Mouse (Mus musculus) cerebellum, postnatal 4 days (tissue): ENCODE measurements at regions not wholly inside any gene's neighbourhood (a gene's known extent, or its start where the extent isn't known, plus 50 kb on each side); places are given as distances from the start of the nearest gene placed in this dataset.

Experiments used
- DNase-seq, 2 experiments: peaks; one replicate each; pipeline ENCODE4 v3.0.0; 2022; ENCODE audit warnings: low spot score in 2 of 2, mixed read lengths in 1 of 2

DNA sequence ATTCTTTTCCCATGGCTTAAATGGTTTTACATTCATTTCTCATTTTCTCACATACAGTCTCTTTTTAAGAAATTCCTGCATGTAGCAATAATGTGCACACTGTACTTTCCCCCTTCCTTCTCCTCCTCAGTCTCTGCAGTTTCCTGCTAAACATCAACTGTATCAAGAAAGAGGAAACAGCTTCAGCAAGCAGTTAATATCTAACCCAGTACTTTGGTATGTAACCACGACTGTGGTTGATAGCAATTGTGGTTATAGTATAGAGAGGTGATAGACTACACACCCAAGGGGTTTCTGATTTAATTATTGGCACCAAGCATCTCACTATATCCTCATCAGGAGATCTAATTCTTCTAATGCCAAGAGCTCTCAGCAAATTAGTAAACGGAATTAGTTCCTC, 52.8 kb upstream of the Eci2 start:
- no peak for DNase-seq

DNA sequence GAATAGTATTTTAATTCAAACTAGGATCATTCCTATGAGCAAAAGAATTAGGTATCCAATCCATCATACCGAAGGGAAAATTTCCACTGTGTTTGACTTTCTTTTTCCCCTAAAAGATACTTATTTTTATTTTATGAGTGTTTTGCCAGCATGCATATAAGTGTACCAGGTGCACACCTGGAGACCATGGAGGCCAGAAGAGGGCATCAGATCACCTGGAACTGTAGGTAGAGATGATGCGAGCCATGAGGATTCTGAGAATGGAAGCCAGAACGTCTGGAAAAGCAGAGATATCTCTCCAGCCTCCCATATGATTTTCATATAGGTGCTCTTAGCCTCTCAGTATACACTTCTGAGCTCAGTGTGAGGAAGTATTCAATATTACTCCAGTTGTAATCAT, 58.5 kb upstream of the Eci2 start:
- DNase-seq, result no peak

DNA sequence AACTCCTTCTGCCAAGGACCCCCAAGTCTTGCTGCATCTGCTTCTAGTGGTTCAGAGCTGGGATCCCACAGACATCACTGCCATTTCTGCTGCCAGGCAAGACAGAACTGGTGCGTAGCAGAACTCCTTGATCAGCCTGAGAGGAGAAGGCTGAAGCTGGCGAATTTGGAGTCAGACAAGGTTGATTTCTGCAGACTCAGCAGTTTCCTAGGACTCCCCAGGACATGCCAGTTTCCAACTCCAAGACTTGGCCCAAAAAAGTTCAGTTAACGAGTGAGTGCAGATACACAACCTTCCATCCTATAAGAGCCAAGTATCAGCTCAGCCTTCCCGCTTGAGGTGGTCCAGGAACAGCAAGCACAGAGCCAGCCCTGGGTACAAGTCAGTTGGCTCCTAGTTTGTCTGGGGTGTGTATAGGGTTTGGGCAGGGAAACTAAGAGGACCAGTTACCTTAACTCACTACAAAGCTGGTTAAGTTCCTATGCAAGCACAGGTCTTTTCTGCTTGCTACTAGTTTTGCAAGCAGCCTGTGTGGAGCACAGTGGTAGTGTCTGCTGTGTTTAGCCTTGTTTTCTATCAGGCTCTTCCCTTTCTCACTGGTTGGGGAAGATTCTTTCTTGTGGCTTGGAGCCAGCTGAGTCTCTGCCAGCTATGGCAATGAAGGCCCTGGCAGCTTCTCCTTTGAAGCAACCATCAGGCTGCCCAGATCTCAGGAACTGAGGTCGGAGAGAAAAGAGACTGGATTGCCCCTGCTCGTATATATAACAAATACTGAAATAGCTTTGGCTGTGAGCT, 60.5 kb upstream of the Eci2 start:
- DNase-seq, result peak; percentile 45 to 82

DNA sequence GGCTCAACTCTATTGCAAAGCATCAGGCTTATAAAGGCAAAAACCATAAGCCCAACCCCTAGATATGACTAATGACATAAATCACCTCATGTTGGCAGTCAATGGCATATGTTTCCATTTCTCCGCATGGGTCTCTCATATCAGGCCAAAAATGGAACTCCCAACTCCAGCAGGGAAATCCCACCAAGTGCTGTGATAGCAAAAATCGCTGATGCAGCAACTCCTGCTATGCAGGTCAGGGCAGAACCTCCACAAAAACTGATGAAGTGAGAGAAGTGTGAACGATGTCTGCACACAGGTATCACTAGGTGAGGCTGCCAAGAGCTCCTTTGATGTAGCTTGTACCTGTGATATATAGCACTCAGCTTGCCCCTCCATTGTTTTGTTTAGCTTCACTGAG, 64.3 kb upstream of the Eci2 start:
- no peak for DNase-seq

DNA sequence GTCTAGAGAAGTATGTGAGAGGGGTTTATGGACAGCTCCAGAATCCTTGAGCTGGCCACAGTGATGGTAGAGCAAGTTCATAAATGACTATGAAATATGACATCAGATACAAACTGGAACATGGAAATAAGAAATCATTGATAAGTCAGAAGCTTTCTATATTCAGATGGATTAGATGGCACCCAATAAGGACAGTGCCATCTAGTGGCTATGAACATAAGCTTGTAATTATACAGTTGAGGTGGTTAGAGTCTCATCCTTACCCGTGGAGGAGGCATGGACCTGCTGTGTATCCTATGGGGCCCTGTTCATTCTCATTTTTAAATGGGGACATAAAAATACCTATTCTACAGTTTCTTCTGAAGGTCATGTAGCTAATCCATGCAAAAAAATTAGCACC, 92.9 kb upstream of the Eci2 start:
- DNase-seq, result no peak

DNA sequence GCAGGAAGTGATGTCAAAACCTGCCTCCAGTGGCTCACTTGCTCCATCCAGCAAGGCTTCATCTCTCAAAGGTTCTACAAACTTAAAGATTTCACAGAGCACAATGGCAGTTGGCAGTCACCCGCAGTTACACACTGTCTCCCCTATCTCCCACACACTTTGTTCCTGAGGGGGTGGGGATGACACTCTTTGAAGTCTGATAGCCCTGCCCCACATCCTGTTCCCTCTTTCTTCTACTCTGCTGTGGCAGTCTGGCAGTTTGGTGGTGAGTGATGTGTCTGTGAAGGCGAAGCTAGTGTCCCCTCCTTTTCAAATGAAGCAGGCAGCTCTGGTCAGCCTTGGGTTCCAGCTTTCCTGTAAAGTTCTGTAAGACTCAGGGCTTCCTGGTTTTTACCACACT, 102.6 kb upstream of the Eci2 start:
- DNase-seq, result no peak

DNA sequence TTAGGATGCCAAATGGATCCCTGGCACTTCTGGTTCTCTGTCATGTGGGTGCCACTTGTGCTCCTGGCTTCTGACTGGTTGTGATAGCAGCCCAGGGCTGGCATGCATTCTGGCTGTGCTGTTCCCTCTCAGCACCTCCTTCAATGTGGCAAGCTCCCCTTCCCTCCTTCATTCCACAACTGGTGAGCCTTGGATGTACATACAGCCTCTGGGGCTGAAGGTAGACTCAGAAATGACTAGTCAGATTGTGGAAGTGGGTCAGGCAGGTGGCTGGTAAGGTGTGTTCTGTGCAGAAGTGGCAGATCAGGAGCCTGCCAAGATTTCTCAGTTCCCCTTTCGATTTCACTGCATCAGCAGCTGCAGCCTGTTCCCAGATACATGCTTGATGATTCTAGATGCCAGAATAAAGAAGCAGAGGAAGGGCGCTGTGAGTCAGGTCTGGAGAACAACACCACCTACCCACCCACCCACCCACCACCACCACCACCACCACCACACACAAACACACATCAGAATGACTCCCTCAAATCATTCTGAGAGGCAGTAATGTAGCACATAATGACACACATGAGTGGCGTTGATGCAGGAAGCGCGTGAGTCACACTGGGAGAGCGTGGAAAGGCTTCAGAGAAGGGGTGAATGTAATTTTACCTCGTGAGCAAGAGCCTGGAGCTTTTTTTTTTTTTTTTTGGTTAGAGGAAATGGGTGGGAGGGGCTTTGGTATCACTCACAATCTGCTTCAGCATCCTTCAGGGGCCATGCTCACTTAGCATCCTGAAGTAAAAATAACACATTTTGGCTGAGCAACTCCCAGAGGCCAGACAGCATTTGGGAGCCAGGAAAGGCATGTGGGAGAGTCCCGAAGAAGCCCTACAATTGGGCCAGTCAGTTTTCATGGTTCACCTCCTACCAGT, 104.6 kb upstream of the Eci2 start:
- no peak for DNase-seq

DNA sequence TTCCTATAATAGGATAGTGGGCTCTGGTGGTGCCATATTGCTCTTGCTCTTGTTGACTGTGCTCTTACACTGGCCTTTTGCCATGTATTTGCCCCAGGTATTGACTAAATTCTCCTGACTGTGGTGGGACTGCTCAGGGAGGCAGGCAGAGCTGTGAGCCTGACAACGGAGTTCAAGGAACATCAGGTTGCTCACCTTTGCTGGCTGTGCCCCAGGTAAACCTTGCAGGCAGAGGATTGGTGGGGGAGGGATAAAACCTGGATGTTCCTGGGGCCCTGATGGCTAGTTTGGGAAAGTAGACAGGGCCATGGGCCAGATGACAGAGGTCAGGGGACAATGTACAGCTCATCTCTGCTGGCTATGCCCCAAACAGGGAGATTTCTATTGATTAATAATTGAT, 124.7 kb upstream of the Eci2 start:
- no peak for DNase-seq

DNA sequence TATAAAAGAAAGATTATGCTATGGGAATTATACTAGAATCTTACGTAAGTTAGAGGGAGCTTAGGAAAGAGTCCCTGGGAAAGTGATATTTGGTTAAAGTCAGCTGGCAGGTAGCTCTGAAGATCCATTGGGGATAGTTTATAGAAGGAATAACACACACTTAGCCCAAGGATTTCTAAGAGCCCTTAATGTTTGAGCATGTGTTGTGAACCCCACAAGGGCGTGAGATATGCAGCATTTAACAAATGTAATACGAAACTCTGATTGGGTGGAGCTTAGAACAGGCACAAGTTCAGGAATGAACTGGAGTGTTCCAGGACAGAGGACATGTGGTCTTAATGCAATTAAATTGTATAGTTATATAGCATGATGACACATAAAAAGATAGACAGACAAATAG, 132.6 kb upstream of the Eci2 start:
- DNase-seq, result no peak

DNA sequence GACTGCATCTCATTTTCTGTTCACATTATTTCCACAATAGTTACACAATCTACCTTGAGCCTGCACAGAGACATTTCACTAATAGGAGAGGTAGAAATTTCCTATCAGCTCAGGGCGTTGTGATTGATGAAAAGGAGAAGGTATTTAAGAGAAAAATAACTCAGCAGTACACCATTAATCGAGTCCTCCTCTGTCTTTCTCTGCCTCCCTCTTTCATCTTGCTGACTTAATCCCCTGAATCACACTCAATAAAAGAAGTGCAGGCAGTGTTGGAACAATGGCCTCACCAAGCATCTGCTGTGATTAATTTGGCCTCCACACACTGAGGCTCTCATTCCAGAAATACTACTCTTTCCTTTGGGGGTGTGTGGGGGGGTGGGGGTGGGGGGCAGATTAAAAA, 133.9 kb upstream of the Eci2 start:
- DNase-seq, result no peak

DNA sequence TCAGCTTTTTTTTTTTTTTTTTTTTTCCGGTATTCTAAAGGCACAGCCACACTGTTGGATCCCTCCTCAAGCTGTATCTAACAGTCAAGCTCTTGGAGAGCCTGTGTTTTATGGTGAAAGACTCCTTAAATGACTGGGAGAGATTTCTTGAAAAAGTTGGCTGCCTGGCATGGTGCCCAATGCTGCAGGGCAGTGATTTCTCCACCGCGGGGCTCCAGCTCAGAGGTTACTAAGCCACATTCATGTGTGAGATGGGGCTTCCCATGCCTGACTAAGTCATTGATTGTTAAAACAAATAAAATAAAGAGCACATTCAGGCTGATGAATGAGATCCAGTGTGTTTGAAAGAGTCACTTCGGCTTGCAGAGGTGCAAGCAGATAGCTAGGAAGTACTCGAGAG, 139.2 kb upstream of the Eci2 start:
- DNase-seq, result peak in 1 of 2 experiments; percentile 30

DNA sequence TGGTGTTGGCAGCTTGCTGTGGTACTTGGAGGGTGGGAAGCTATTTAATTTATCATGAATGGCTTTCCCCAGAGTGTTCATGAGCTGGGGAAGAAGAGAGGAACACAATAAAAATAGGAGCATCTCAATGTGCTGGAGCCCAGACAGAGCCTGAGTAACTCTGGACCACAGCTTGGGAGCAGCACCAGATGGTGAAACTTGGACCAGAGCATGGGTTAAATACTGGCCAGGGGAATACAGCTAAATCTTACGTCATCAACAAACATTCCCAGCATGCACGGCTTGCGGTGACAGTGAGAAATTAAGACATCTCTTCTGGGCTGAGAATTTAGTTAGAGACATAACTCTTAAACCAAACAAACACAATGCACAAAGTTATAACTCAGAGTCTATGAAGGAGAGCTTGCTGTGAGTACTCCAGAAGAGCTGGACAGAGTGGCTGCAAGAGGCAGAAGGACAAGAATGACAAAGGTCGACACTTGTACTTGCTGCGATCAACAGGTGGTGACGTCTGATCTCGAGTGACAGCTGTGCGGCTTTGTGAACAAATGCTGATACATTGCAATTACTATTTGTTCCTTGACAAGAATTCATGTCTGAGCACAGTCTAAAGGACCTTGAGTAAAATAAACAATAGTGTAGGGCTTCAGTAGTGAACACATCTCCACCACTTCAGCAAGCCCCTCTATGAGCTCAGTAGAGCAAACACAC, 140.1 kb upstream of the Eci2 start:
- no peak for DNase-seq

DNA sequence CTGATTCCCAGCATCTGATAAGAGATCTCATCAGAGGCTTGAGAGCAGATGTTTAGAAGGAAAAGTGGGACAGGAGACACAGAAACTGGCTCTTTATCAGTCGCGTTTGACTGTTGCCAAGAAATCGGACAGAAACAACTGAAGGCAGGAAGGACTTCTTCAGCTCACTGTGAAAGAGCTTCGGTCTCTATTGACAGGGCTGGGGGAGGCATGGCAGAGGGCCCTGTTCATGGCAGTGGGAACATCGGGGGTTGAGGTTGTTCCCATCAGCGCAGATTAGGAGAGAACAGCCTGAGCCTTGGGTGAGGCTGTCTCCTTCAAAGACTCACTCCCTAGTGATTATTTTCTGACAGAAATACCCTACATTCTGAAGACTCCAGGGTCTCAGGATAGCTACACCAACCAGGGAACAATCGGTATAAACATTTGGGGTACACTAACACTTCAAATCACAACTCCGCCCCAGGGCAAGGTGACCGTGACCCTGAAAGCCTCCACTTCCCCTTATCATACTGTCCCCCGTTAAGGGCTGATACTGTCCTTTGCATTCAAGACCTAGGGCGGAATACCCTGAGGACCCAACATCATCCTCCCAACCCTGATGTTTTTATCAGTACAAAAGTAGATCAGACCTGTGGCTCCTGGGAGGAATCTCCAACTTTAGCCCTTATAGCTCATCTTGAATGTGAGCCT, 144.8 kb upstream of the Eci2 start:
- no peak for DNase-seq

DNA sequence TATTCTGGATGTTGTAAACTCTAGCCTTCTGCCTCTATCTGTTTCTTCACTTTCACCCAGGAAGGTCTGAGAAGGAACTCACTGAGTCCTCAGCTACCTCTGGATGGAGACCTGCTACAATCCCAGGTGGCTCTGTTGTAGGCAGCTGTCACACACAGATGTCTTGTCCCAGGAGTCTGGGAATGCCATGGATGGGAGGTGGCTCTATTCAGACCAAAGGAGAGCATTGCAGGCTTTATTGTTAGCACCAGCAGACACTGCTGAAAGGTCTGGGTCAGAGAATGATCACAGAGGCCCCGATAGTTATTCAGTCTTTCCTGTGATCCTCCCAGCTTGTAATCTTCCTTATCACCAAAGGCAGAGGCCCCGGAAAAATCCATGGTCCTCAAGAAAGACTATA, 146.6 kb upstream of the Eci2 start:
- DNase-seq, result no peak

DNA sequence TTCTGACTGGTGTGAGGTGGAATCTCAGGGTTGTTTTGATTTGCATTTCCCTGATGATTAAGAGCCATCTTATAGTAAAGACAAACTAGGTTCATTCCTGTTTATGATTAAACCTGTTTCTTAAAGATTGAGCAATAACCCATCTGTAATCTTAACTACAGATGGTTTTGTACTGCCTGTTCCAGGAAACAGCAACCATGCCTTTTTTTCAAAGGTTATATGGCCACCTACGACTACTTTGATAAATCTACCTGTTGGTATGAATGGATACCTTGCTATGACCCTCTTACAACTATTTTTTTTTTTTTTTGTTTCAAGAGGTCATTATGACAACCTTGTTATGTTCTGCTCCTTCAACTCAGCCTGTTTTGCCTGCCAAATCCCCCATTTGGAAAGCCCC, 148.7 kb upstream of the Eci2 start:
- DNase-seq, result no peak

DNA sequence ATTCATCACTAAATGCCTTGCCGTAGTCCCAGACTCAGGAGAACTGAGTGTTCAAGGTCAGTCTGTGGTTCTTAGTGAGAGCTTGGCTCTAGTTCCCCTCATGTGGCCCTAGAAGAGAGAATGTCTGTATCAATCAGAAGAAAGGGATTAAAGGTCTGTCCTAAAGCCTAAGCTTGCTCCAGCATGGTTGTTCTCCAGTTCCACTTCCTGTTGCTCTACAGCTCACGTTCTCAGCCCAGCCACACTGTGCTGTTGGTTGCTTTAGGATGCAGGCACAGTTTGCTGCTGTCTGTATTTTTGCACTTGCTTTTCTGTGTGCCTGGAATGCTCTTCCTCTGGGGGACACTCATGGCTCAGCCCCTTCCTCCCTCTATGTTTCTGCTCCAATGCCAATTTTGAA, 150.4 kb upstream of the Eci2 start:
- DNase-seq, result no peak

DNA sequence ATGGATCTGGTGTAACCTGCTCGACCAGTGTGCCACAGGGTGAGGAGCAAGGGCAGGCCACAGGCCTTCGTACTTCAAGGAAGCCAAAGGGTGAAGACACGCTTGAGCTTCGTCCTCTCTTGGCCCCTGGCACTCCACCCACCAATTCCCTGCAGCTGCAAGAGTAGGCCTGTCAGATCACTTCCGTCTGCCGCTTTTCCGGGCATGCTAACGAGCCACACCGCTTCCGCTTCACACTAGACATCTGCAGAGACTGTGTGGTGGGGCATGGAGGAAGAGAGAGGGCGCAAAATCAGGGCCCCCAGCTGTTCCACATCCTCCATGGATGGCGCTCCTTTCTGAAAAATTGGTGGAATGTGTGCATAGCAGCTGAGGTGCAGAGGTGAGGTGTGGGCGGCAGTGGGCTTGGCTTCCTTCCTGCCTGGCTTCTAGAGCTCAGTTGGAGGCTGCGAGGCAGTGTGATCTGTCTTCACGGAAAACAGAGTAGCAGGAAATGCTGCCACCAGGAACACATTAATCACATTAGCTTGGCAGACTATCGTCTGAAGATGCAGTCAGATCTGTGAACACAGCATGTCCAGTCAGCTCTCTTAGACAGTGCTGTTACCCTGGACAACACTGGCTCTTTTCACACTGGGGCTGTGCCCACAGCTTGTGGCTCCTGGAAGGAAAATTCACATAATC, 162.3 kb upstream of the Eci2 start:
- peak in 1 of 2 experiments; percentile 18 for DNase-seq

DNA sequence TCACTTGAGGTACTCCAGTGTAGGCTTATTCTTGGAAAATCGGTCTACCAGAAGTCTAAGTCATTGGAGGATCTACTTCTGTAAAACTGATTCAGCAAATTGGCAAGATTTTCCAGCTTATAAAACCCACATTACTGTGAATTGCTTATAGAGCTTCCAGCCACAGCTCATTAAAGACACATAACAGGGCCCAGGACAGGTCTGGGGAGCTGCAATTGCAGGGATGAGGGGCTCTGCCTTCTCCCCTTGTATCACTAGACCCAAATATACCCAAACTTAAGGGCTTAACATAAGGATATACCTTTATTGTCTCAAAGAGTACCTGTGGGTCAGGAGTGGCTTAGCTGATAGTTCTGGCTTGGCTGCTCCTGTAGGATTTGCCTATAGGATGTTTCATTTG, 175.2 kb upstream of the Eci2 start:
- no peak for DNase-seq

DNA sequence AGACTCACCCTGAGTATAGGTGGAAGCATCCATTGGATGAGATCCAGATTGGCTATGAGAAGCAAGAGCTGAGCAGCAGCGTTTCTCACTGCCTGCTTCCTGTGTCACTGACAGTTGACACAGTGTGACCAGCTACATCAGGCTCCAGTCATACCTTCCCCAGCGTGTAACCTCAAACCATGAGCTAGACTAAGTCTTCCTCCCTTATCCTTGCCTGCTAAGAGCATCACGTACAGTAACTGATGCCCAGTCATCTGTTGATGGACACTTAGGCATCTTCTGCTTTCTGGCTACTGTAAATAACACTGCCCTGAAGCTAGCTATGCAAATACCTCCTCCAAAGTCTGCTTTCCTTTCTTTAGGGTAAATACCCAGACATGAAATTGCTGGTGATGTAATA, 181.4 kb upstream of the Eci2 start:
- DNase-seq, result no peak

DNA sequence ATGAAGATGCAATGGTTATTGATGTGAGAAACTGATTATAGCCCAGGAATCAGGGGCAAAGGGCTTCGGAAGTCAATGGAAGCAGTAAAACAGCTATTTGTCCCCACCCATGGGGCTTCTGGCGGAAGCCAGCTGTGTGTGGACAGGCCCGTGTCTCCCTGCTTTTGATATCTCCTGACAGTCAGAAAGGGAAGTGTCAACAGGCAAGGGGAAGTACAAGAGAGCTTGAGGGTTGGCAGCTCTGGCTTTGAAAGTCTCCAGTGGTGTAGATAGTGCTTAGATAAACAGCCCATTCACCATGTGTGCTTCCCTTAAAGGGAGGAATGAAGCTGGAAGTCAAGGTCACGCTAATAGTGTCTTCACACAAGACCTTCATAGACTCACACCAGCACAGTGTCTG, 182.7 kb upstream of the Eci2 start:
- DNase-seq, result no peak

DNA sequence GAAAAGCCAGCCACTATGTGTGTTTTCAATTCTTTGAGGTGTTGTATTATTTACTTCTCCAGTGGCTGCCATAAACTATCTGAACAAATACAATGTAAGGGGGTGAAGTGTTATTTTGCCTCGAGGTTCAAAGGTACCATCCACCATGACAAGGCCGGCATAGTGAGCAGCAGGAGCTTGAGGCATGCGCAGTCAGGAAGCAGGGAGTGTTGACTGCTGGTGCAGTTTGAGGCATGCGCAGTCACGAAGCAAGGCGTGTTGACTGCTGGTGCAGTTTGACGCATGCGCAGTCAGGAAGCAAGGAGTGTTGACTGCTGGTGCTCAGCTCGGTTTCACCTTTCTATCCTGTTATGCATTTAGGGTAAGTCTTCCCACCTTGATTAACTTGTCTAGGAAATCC, 184.9 kb upstream of the Eci2 start:
- DNase-seq, result no peak
